Mouse (Mus musculus) ovary, postnatal 10 days (tissue): ENCODE results near the gene Tbc1d19.

Experiments used
- DNase-seq: peaks from one replicate; pipeline ENCODE4 v3.0.0; 2022; ENCODE audit warnings: low spot score

Gene Tbc1d19

GRCm38 (mm10) chr5:53809115-53809991, at the start of gene Tbc1d19:
Gene Tbc1d19, plus strand, starts transcription at chr5:53809606.
- DNase-seq, result peak; percentile 79

DNA sequence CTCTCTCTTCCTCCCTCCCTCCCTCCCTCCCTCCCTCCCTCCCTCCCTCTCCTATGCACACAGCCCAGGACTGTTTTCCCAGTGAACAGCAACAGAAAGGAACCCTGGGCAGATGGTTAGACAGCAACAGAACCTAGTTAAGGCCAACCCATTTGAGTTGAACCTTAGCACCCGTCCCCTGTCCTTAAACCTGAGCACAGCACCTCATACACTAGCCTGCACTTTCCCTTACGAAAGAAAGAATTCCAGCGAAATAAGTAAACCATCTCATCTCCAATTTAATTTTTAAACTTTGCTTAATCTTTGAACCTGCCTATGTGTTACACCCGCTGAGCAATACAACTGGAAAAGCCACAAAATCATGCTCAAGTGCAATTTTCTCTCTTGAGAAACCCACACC, 49.5 kb upstream of the Tbc1d19 start:
- no peak for DNase-seq

DNA sequence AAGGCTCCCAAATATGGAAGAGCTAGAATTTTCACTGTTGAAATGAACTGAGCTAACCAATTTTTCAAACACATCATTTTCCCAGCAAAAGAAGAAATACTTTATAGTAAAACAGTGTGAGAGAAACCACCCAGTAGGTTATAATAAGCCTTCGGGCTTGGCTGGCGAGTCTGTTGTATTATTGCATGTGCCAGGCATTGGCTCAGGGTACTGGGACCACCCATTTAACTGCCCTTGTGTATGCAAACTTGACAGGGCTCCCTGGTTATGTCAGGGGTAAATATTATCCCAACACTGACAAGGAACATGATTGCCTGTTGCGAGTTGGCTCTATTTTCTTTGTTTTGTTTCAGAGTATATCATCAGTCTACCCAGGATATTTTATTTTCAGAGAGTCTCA, 48.5 kb upstream of the Tbc1d19 start:
- DNase-seq, result no peak

GRCm38 (mm10) chr5:53761346-53761745, 48.1 kb upstream of the Tbc1d19 start:
- no peak for DNase-seq

DNA sequence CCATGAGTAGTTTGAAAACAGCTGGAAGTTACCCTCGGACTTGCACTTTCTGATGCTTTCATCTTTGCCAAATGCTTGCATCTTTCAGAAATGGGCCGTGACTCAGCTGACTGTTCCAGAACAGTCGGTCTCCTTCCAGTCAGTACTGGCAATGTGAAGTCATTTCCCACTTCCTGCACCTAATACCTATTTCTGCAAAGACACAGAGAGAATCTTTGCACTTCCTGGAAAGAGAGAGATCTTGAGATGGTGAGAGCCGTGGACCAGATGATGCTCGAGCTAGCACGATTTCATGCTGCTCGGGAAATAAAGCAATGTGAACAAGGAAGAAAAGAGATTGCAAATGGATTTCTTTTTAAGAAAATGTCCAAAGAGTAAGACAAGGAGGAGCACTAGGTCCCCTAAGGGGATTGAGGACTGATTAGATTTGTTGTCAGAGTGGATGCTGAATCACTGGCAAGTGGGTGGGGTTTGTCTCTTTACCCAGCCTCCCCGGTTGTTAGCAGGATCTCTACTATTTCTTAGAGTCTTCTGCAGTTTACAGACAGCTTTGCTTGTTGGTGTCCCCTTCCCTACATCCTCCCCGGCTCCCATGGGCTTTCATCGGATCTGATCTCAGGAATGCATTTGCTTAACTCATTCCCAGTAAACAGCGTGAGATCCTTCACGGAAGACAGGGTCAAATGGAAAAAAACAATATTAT, 24.4 kb upstream of the Tbc1d19 start:
- no peak for DNase-seq

DNA sequence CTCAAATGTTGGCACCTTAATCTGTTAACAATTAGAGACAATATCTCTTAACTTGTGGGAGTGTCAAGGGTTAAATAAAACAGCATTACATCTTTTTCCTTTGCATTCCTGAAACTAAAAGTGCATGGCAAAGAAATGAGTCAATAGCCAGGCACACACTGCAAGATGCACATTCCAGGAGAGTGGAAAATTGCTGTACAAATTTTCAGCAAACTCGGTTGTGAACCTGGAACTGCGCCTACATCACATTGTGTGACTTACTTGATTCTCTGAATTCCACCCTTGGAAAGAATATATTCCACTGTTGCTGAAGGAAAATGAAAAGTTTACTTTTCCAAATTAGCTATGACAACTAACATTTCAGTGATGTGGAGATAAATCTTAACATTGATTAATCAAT, 8.0 kb upstream of the Tbc1d19 start:
- no peak for DNase-seq

GRCm38 (mm10) chr5:53819711-53820110, 10.3 kb downstream of the Tbc1d19 start:
- no peak for DNase-seq

- DNase-seq, result no peak
Observed at GRCm38 (mm10) chr5:53825886-53826285, 16.5 kb downstream of the Tbc1d19 start.

GRCm38 (mm10) chr5:53834489-53834888, 25.1 kb downstream of the Tbc1d19 start:
- DNase-seq, result no peak

GRCm38 (mm10) chr5:53841256-53841655, 31.9 kb downstream of the Tbc1d19 start:
- DNase-seq, result no peak

DNA sequence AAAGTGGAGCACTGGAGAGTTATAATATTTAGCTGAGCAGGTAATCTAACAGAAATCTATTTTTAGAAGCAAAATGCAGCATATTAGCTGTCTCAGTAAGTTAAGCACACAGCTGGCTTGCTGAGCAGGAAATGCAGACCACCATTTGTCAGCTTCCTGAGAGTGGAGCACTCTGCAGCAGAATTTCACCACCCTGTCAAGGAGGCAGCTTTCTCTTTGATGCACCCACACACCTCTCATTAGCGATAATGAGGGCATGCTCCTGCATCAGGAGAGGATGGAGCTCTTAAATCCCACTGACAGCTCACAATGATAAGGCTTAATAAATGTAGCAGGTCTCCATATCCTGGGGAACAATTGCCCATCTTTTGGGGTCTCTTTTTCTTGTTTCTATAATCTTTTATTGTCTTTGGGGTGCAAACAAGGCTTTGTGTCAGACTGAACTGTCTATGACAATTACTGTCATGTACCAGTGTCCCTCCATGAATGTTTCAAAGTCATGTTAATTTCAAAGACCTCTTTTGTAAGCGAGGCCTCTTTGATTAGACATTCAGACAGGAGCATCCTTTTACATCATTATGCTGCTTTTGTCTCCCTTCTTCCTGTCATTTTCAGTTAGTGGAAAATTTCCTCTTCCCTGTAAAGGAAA, 39.0 kb downstream of the Tbc1d19 start:
- DNase-seq, result no peak

DNA sequence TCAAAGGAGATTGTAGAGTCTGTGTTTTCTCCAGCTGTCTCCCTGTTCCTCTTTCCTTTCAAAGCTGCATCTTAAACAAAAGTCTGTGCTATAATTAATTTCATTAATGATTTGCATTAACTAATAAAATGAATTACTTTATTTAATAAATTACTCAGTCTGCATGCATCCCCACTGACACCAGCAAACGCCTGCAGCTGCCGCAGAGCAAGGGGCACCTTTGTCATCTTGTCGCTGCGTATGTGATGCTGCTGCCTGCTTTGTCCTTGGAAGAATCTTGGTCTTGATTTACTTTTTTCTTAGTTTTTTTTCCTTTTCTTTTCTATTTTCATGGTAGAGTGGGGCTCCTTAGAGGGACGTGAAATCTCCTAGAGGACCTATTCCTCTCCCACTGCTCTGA, 43.2 kb downstream of the Tbc1d19 start:
- DNase-seq, result no peak

DNA sequence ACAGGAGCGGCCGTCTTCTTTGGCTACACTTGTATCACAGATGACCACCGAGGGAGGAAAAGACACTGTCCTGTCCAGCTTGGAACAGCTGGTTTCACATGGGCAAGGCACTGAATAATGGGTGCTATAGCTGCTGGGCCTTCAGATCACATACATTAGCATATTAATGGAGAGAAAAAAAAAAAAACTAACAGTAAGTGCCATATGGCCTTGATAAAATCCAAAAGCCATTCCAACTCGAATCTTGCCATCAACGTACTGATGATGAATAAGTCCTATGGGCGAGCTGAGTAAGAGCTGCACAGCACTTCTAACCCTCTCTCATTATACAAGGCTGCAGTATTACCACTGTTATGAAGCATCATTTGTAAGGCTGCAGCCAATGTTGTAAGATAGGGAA, 45.2 kb downstream of the Tbc1d19 start:
- no peak for DNase-seq

DNA sequence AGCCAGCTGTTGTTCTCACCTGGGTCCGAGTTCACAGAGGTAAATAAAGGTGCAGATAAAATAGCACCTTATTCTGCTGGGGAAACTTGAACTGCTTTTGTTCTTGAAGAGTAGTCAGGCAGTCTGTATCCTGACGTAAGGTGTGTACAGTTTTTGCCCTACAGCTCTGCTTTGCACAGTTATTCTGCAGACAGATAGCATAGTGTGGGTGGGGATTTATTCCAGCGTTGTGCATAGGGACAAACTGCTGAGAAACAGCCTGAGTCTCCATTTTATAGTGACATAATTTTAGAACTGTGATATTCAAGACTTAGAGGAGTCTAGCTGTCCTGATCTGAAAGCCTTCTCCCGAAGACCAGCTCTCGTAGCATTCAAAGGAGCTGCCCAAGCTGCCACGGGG, 46.6 kb downstream of the Tbc1d19 start:
- DNase-seq, result no peak

- DNase-seq, result no peak
Observed at GRCm38 (mm10) chr5:53865146-53865545, 55.7 kb downstream of the Tbc1d19 start.

GRCm38 (mm10) chr5:53865991-53866390, 56.6 kb downstream of the Tbc1d19 start:
- no peak for DNase-seq

DNA sequence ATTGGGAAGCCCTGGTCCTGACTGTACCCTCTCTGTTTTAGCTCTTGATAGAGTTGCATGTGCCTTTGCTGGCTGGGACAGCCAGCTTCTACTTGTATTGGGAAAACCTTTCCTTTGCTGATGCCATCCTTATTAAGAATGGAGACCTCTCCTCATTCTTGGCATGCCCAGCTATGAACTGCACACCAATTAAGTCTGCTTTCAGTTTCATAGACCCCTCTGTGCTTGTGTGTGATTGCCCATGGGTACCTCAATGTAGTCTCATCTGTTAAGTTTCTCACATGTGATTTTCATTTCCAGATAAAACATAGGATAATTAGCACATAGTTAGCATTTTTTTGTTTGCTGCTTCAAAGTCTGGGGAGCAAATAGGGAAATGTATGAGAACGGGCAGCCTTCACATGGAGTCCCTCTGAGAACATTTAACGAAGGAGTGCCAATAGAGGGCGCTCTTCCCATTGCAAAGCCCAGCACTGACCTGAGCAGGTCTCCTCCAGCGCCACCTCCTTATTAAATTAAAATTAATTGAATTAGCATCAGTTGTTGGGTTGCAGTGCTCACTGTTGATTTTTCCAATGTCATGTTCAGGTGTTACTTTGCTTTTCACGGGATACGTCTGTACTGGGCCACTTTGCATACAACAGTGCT, 62.4 kb downstream of the Tbc1d19 start:
- DNase-seq, result peak; percentile 14

GRCm38 (mm10) chr5:53874966-53875365, 65.6 kb downstream of the Tbc1d19 start:
- no peak for DNase-seq

DNA sequence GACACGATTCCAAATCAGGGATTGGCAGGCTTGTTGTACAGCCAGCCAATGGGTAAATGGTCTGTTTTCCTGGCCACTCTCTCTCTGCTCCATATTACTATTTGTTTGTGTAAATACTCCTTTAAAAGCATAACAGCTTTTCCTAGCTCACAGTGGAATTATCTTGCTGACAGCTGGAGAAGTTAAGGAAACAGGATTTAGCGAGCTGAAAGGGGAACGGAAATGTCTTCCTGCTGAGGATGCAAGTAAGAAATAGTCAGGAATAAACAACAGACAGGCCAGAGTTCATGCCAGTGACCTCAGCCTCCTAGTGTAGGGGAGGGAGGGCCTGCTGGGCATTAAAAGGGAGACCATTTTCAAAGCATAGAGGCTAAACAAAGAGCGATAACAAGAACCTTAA, 71.3 kb downstream of the Tbc1d19 start:
- DNase-seq, result no peak

DNA sequence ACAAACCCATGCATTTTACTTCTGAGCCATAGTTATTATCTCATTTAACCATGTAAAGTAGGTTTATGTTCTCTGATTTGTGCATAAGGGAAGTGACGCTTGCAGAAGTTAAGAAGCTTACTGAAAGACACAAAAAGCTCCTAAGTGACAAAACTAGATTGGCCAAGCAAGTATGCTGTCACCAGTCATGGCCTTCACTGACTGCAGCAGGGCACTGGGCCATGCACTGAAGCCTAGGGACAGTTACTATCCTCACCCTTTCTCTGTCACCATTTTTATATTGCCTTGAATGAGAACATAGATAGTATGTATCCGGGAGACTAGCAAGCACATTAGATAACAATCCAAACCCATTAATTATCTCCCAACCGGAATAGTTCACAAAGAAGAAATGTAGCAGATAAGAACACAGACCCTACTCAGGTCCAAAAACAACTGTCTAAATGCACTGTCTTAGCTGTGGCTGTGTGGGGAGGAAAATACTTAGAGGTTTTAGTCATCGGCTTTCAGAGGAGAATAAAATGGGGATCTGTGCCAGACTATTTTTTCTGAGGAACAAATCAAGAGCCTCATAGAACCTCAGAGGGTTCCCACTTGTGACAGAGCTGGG, 72.1 kb downstream of the Tbc1d19 start:
- no peak for DNase-seq

GRCm38 (mm10) chr5:53901406-53901805, 92.0 kb downstream of the Tbc1d19 start:
- DNase-seq, result no peak

GRCm38 (mm10) chr5:53902757-53903156, 93.4 kb downstream of the Tbc1d19 start:
- no peak for DNase-seq
